Mouse (Mus musculus) spleen, adult 2 months (tissue): ENCODE results near the gene Ube2g1.

Source experiments
- CTCF ChIP-seq: fragments of 200-500 bp; IDR thresholded peaks from 2 replicates; pipeline ENCODE4 v1.5.1; 2011; ENCODE audit warnings: mild to moderate bottlenecking, inconsistent platforms; ENCODE audit not compliant: insufficient read depth, insufficient read length, insufficient replicate concordance; ENCODE audit errors: extremely low read depth
- POLR2A ChIP-seq: fragments of 200-500 bp; IDR thresholded peaks from 2 replicates; pipeline ENCODE4 v1.6.1; 2011; ENCODE audit warnings: low read depth, low read length, inconsistent platforms

DNA sequence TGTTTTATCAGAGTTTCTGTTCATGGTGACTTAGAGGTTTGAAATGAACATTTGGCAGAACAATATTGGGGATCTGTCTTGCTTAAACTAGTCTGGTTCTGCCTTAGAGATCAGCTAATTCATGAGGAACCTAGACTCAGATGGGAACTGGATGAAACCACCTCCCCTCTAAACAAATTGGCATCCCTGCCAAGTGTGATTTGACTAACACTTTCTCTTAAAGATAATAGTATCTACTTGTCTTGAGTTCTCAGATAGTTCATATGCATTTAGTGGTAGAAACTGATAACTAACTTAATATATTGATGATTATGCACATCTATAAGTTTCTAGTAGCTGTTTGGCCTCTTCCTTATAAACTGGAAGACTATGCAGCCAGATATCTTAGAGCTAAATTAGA is 79.6 kb downstream of the Ube2g1 start:
- TF ChIP-seq CTCF (no peak), POLR2A (no peak)
